Mouse (Mus musculus) layer of hippocampus, adult 18-20 months (tissue): Measurements from ENCODE around the gene Kcnk5. TPM values are rescaled to one million over a fixed set of nuclear protein-coding genes. Genes with fewer than 3 reads are reported as not detected.

Experiments
- DNase-seq, 2 experiments: peaks; one replicate each; pipeline ENCODE4 v3.0.0; 2022; ENCODE audit warnings: low spot score in 2 of 2
- total RNA-seq, 2 experiments: library from RNA; stranded (reverse); gene quantifications; 2 replicates each; pipeline ENCODE4 v1.2.3; 2021

Kcnk5 gene
- total RNA-seq, 2 experiments from 2014 or later = 0.25 to 0.43 TPM

DNA sequence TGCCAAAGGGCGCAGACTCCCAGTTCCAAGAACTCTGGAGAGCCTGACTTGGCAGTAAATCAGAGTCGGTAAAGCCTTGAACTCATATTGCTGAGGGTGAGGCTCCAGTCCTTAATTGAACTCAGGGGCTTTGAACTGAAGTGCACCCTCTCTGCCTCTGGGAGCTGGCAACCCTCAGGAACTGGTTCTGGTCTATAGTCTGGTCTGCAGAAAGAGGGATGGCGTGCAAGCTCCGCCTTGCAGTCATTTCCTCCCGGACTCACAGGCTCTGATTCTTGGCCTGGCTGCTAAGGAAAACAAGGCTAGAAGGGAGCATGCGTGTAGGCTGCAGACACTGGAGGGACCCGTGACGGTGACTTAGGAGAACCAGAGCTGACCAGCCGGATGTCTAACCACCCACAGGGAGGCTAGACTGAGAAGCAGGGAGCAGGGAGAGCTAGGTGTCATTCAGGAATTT is 65.4 kb downstream of the Kcnk5 start:
- DNase-seq = no peak

DNA sequence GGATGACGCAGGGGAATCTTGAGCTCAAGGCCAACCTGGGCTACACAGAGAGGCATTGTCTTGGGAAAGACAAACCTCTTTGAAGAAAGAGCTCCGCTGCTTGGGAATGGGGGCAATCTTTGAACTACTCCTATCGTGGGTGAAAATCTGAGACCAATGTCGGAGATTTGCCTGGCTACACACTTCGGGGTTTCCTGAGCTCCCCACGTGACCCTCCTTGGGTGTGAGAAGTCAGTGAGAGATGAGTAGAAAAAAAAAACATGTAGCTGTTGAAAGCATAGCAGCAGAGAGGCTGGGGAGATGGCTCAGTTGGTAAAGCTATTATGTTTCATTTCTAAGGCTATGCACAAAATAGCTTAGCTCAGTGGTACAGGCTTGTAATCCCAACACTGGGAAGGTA is 66.7 kb downstream of the Kcnk5 start:
- DNase-seq = no peak

DNA sequence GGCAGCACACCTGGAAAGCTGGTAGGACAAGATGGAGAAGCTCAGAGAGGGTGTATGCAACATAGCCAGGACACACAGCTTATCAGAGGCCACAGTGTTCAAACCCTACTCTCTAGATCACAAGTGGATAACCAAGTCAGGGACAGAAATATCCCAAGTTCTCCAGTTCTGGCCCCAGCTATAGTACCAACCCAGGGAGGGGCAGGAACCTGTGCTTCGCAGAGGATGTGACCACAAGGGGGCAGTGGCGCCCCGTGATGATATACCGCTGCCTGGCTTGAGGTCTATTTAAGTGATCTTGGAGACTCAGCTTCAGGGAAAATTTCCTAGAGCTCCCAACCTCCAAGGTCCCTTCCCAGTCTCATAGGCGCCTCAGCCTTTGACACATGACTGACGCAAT is 67.6 kb downstream of the Kcnk5 start:
- DNase-seq = peak; percentile 72 to 93

DNA sequence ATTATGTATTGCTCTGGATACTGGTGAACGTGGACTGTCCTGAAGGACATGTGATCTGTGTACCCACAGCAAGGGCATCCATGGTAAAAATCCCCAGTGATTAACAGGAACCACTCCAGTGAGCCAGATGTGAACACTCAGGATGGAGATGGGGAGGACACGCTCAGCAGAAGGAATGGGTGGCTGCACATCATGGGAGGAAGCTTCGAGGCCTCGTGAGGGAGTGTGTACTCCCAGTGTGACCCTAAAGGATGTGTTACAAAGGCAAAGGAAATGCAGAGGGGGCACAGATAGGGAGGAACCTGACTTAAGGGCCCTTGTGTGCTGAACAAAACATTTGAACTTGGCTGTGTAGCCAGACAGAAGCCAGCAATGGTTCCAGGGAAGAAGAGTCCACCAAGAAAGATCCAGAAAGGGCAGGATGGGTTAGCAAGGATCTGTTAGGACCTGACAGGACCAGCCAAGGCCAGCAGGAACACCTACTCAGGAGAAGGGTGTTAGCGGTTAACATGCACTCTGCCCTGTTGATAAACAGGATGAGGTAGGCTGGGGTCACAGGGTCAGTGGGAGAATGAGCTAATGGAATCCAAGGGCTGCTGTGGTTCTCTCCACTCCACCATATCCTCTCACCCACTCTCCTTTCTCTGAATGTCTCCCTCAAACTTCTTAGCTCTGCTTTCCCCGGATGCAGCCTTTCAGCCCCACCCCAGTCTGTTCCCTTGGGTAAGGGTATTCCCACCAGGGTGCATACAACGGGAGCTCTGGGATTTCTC is 68.2 kb downstream of the Kcnk5 start:
- DNase-seq = no peak

DNA sequence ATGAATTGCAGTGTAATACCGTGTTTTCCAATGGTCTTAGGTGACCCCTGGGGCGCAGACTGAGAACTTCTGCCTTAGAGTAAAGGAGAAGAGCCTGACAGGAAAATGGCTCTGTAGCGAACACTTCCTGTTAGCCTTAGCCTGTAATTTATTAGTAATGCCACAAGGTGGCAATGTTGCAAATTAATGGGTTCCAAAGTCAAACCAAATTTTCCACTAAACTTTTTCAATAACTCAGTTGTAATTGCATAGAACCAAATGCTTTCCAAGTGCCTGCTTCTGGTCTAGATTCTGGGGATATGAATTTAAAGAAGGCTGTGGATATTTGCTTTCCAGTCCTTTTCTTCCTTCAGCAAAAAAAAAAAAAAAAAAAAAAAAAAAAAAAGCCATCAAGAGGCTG is 69.4 kb downstream of the Kcnk5 start:
- no peak for DNase-seq

DNA sequence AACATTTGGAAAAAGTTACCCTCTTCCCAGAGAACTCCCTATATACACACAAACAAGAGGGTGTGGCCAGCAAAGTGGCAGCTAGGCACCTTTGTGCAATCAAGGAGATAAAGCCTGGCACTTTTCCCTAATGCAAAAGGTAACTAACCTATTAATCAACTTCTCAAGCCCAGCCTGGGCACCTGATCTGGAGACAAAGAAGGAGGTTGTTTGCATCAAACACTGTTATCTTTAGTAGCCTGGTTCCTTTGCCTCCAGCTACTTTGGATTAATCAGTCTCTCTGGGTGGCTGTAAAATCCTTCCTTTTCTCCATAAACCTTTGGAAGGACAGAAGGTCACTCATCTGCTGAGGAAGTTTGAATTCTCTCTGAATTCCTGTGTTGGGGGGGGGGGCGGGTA is 70.7 kb downstream of the Kcnk5 start:
- no peak for DNase-seq

DNA sequence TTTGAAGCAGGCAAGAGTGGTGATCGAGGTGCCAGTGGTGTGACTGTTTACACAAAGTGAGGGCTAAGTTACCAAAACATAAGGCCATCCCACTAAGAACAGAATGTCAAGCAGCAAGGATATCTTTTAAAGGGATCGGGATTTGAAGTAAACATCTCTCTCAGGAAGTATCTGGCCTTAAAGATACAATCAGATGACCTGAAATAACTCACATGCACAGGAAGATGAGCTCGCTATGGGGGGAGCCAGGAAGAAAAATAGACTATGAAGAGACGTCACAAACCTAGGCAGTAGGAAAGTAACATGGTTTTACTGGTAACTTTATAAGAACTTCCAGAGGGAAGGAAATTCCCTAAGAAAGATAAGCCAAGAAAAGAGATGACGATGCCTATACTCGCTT is 75.3 kb downstream of the Kcnk5 start:
- DNase-seq = no peak

DNA sequence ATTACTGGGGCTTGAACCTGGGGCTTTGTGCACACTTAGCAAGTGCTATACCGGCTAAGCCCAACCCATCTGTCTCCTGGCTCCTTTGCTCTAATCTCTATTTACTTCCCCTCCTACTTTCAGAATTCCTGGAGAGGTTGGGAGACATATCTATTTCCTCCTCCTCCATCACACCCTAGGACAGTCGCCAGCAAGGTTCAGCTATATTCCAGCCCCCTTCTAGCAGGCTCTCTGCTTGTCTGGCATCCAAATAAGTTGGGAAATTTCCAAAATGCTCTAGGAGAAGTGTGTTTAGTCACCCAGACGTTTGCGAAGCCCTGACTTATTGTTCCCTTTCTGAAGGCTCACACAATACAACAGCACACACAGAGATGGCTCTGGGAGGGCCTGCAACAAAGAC is 78.4 kb downstream of the Kcnk5 start:
- peak in 1 of 2 experiments; percentile 23 for DNase-seq

DNA sequence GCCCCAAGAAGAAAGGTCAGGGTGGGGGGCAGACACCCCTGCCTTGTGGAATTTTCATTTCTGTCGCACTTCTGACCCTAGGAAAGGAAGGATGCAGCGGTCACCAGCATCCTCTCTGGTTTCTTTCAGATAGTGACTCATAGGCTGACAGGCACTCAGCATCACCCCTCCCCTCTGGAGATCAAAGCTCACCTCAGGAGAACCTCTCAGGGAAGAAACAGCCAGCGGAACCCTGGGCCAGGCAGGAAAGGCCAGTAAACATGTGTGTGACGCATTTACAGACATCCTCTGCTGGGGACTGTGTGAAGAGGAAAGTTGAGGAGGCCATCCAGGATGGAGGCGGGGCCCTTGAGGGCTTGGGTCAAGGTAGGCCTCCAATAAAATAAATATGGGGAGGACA is 83.5 kb downstream of the Kcnk5 start:
- no peak for DNase-seq

DNA sequence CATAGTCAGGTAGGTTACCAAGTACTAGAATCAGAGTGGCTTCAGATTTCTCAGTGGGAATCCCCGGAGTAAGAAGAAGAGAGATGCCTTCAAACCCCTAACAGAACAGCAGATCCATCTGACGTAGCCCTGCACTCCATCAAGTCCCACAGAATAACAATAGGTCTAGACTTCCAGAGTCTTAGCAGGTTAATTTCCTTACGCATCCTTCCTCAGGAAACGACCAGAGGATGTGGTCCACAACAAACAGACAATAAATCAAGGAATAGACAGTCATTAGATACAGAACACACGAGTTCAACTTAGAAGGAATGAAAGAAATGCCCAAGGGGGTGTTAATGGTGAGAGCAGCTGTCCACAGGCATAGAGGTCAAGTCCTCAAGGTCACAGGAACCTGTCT is 86.7 kb downstream of the Kcnk5 start:
- no peak for DNase-seq

DNA sequence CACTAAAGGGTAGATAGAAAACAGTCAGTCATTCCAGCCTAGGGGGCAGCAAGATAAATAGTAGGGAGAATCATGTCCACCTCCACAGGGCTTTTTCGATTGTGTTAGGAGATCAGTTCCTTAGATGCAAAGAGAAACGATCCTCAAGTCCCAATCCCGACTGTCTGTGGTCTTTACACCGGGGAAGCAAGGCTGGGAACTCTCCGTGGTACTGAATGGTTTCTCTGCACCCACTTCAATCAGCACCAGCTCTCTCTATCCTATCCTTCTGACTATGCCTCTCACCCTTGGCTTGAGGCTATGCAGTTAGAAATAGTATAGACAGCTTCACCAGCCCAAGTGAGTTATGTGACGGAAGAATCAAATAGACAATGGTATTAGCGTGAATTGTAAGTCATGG is 88.1 kb downstream of the Kcnk5 start:
- DNase-seq = no peak

Other genes starting within 250 kb of the Kcnk5 start
- gene Gng2, start 204.2 kb downstream of the Kcnk5 start, total RNA-seq = 100 to 1,000 TPM; 285 to 288 TPM
- gene Saysd1, start 43.3 kb downstream of the Kcnk5 start, total RNA-seq = 1 to 10 TPM; 3.8 to 4.2 TPM
- gene Kcnk16, start 87.4 kb upstream of the Kcnk5 start, total RNA-seq = not detected
- gene Nudt13, start 112.9 kb upstream of the Kcnk5 start, total RNA-seq = 10 to 100 TPM; 21.2 to 27.0 TPM
- gene Ecd, start 166.3 kb upstream of the Kcnk5 start, total RNA-seq = 10 to 100 TPM; 31.5 to 32.4 TPM
- 10 to 100 TPM; 46.3 to 47.6 TPM for gene Fam149b, start 166.4 kb upstream of the Kcnk5 start, total RNA-seq
- gene Dnajc9, start 207.1 kb upstream of the Kcnk5 start, total RNA-seq = 10 to 100 TPM; 31.1 to 32.2 TPM
- gene Mrps16, start 211.8 kb upstream of the Kcnk5 start, total RNA-seq = 10 to 100 TPM; 32.4 to 37.1 TPM